Mouse (Mus musculus) stomach, embryonic 14.5 days (tissue): ENCODE results near the gene Zfp677. TPM values are rescaled to one million over a fixed set of nuclear protein-coding genes. Genes with fewer than 3 reads are reported as not detected.
"Not testable (repeated sequence)": the region's sequence is repeated elsewhere in the genome, so short reads cannot be mapped to it uniquely, and the experiment has no call there.

Experiments used
- ATAC-seq: fragments of 200-750 bp; cut with Nextera tagmentation; 2 replicates; pipeline ENCODE4 v1.8.0; 2017; ENCODE audit warnings: low read depth, moderate TSS enrichment; ENCODE audit not compliant: insufficient number of reproducible peaks, insufficient read depth, low FRiP score
- H3K27ac ChIP-seq: fragments of 300-500 bp; sonication (generic); 2 replicates; pipeline ENCODE4 v1.5.1; 2014; ENCODE audit warnings: mild to moderate bottlenecking, low read length, moderate library complexity, mixed read lengths
- H3K27me3 ChIP-seq: fragments of 300-500 bp; sonication (generic); 2 replicates; pipeline ENCODE4 v1.6.1; 2014; ENCODE audit warnings: low read length, control low read depth, mixed read lengths; ENCODE audit not compliant: control insufficient read depth, insufficient read depth
- H3K36me3 ChIP-seq: fragments of 300-500 bp; sonication (generic); 2 replicates; pipeline ENCODE4 v1.6.1; 2014; ENCODE audit warnings: mild to moderate bottlenecking, control low read depth, low read length, moderate library complexity, mixed read lengths; ENCODE audit not compliant: control insufficient read depth, insufficient read depth
- H3K4me1 ChIP-seq: fragments of 300-500 bp; sonication (generic); 2 replicates; pipeline ENCODE4 v1.6.1; 2014; ENCODE audit warnings: low read length, control low read depth, mixed read lengths; ENCODE audit not compliant: control insufficient read depth, insufficient read depth
- H3K4me2 ChIP-seq: fragments of 300-500 bp; sonication (generic); replicated peaks from 2 replicates; pipeline ENCODE4 v1.6.1; 2014; ENCODE audit warnings: low read depth, low read length, control low read depth
- H3K4me3 ChIP-seq: fragments of 300-500 bp; sonication (generic); 2 replicates; pipeline ENCODE4 v1.5.1; 2014; ENCODE audit warnings: low read depth, low read length, control low read depth
- H3K9ac ChIP-seq: fragments of 300-500 bp; sonication (generic); replicated peaks from 2 replicates; pipeline ENCODE4 v1.6.1; 2014; ENCODE audit warnings: low read depth, mild to moderate bottlenecking, control low read depth, low read length, moderate library complexity, mixed read lengths
- H3K9me3 ChIP-seq: fragments of 300-500 bp; sonication (generic); 2 replicates; pipeline ENCODE4 v1.6.1; 2016; ENCODE audit warnings: low read depth, low read length, control low read depth; ENCODE audit not compliant: control insufficient read depth
- WGBS: fragments of 180-500 bp; shearing (Covaris S2); extraction: QIAGEN DNeasy Blood & Tissue Kit; methylation state at CpG from one replicate; pipeline ENCODE4 v1.1.7; 2014; 5-methylcytosine and 5-hydroxymethylcytosine counted together
- polyA plus RNA-seq: library from polyadenylated mRNA; unstranded; fragments of >200 nt; fragmentation: Nextera tagmentation; extraction: Ambion mirVana; gene quantifications from 2 replicates; pipeline ENCODE4 v1.2.1, GENCODE M21; 2014

The Zfp677 gene
- polyA plus RNA-seq, result 4.0 and 4.5 TPM in 2 replicates

GRCm38 (mm10) chr17:21383391-21384056 is at the start of gene Zfp677:
Zfp677 (plus strand) TSS chr17:21383748.
- peak within 1 kb of the TSS; percentile 53 for H3K4me3 ChIP-seq
- H3K9me3 ChIP-seq, result no peaks in the 10 kb centered on the region
- 2% methylated on average over 20 of the region's 20 CpGs for WGBS
- H3K4me1 ChIP-seq, result no peaks in the 10 kb centered on the region
- peak; percentile 99 for ATAC-seq
- no peak within 1 kb of the TSS; the same call in 1 of the 2 replicates for H3K9ac ChIP-seq
- no peaks in the 10 kb centered on the region for H3K36me3 ChIP-seq
- peak within 1 kb of the TSS; percentile 70 for H3K4me2 ChIP-seq
- no peak within 1 kb of the TSS for H3K27ac ChIP-seq
- no peaks in the 10 kb centered on the region for H3K27me3 ChIP-seq

DNA sequence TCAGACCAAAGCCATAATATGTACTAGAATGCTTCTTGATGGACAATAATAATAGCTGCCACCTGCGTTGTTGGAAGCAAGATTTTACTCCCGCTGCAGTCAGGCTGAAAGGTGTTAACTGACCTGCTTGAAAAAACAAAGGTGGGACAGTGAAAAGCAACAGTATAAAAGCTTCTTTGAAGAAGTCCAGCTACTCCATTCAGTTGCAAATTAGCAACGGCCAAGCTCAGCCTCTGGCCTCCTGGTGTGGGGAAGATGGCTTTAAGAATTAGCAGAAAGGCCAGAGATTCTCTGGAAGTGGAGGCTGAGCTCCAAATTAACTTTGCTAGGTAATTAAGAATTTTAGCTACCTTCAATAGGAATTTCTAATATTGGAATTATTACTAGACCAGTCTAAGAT is 15.5 kb upstream of the Zfp677 start:
- 29% methylated on average over 3 of the region's 3 CpGs for WGBS
- H3K27ac ChIP-seq, H3K9ac ChIP-seq, H3K4me2 ChIP-seq, ATAC-seq, H3K36me3 ChIP-seq, H3K9me3 ChIP-seq, H3K4me1 ChIP-seq, H3K27me3 ChIP-seq, H3K4me3 ChIP-seq: not testable (repeated sequence)

DNA sequence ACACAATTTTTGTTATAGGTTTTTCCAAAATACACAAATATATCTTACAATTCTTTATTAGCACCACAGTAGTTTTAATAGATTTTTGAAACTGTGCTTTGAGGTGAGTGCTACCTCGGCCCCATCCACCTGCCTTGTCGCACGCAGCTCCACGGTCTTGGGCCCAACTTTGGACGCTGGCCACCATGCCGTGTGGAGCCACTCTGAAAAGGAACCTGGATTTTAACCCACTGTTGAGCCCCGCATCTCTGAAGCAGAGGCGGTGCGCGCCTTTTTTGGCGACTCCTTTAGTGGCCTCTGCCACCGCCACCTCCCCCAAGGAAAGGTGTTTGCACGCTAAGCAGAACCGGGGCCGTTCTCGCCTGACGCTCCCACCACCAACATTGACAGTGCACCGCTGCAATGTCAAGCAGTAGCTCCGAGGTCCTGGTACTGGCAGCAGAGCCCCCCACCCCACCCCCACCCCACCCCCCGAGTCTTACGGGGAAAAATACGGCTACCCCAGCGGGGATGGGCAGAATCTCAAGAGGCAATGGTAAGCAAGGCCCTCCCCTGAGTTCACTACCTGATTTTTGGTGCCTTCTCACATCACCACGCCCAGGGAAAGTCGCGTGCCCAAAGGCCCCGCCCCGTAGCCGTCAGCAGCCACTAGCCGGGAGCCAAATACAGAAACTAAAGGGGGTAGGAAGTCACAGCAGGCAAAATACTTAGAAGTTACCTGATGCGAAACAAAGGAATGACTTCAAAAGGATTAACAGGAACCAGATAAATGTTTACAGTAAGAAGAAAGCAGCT is 13.4 kb upstream of the Zfp677 start:
- ATAC-seq, result no peak; the same call in 1 of the 2 replicates
- no peaks in the 10 kb centered on the region for H3K4me1 ChIP-seq
- no peak overlapping the region for H3K27ac ChIP-seq
- no peak overlapping the region; the same call in 1 of the 2 replicates for H3K9ac ChIP-seq
- no peaks in the 10 kb centered on the region for H3K9me3 ChIP-seq
- H3K27me3 ChIP-seq, result no peaks in the 10 kb centered on the region
- WGBS, result 5% methylated on average over 31 of the region's 31 CpGs
- H3K36me3 ChIP-seq, result no peaks in the 10 kb centered on the region
- peak overlapping the region; percentile 26 for H3K4me3 ChIP-seq
- H3K4me2 ChIP-seq, result peak overlapping the region; percentile 58

DNA sequence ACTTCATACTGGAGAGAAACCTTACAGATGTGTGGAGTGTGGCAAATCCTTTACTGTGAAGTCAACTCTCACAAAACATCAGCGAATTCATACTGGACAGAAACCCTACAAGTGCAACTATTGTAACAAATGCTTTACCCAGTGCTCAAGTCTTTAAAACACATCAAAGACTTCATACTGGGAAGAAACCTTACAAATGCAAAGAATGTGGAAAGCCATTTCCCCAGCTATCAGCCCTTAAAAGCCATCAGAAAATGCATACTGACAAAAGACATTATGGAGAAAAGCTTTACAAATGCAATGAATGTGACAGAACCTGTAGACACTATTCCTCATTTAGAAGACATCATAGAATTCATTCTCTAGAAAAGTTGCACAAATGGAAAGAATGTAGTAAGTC is 8.2 kb upstream of the Zfp677 start:
- H3K27me3 ChIP-seq, result no peaks in the 10 kb centered on the region
- no peaks in the 10 kb centered on the region for H3K9me3 ChIP-seq
- no peak overlapping the region for H3K27ac ChIP-seq
- no peaks in the 10 kb centered on the region for H3K4me1 ChIP-seq
- H3K9ac ChIP-seq, result no peak overlapping the region
- no peak overlapping the region for H3K4me2 ChIP-seq
- no peaks in the 10 kb centered on the region for H3K36me3 ChIP-seq
- no peak for ATAC-seq
- H3K4me3 ChIP-seq, result no peak overlapping the region
- 62% methylated on average over 1 of the region's 1 CpGs for WGBS

- Histone ChIP-seq H3K4me1 (no peaks in the 10 kb centered on the region), H3K4me3 (peak overlapping the region; percentile 53), H3K9ac (no peak overlapping the region; the same call in 1 of the 2 replicates), H3K27me3 (no peaks in the 10 kb centered on the region), H3K9me3 (no peaks in the 10 kb centered on the region), H3K4me2 (peak overlapping the region; percentile 70), H3K27ac (no peak overlapping the region), H3K36me3 (no peaks in the 10 kb centered on the region)
- ATAC-seq, result no peak; the same call in 1 of the 2 replicates
- WGBS, result 9% methylated on average over 8 of the region's 8 CpGs
These were observed 486 bp downstream of the Zfp677 start for GRCm38 (mm10) chr17:21384057-21384411.

- Histone ChIP-seq H3K27me3 (no peaks in the 10 kb centered on the region), H3K9ac (no peak within 1 kb of the TSS; the same call in 1 of the 2 replicates), H3K4me1 (no peaks in the 10 kb centered on the region), H3K4me3 (peak within 1 kb of the TSS; percentile 41), H3K27ac (peak within 1 kb of the TSS; percentile 55; the same call in 1 of the 2 replicates), H3K9me3 (no peaks in the 10 kb centered on the region), H3K36me3 (no peaks in the 10 kb centered on the region), H3K4me2 (peak within 1 kb of the TSS; percentile 67)
- WGBS, result under 1% methylated on average over 22 of the region's 22 CpGs
- ATAC-seq, result peak; percentile 100
These were observed 39.4 kb downstream of the Zfp677 start, which contains the start of gene Zfp54 for GRCm38 (mm10) chr17:21422664-21423599. Zfp54 (plus strand) TSS chr17:21423227.

- H3K4me1 ChIP-seq, H3K9me3 ChIP-seq, H3K27ac ChIP-seq, H3K4me2 ChIP-seq, ATAC-seq, H3K9ac ChIP-seq, H3K4me3 ChIP-seq, H3K27me3 ChIP-seq, H3K36me3 ChIP-seq: not testable (repeated sequence)
- WGBS, result 81% methylated on average over 9 of the region's 9 CpGs
These were observed 55.4 kb downstream of the Zfp677 start for GRCm38 (mm10) chr17:21438806-21439400.
